Mouse (Mus musculus) heart, postnatal 0 days (tissue): ENCODE results near the gene Selenok. TPM values are rescaled to one million over a fixed set of nuclear protein-coding genes. Genes with fewer than 3 reads are reported as not detected.

Source experiments
- ATAC-seq: fragments of 200-750 bp; cut with Nextera tagmentation; 2 replicates; pipeline ENCODE4 v1.8.0; 2017; ENCODE audit warnings: low read depth, moderate number of reproducible peaks, moderate library complexity; ENCODE audit not compliant: insufficient read depth
- DNase-seq: peaks from one replicate; pipeline ENCODE4 v3.0.0-alpha.2; 2016; ENCODE audit warnings: low spot score
- H3K27ac ChIP-seq: fragments of 300-500 bp; sonication (generic); 2 replicates; pipeline ENCODE4 v1.5.1; 2014; ENCODE audit warnings: low read depth, mild to moderate bottlenecking
- H3K27me3 ChIP-seq: fragments of 300-500 bp; sonication (generic); 2 replicates; pipeline ENCODE4 v1.6.1; 2014; ENCODE audit warnings: low read length, mixed read lengths; ENCODE audit not compliant: control insufficient read depth, insufficient read depth
- H3K36me3 ChIP-seq: fragments of 300-500 bp; sonication (generic); replicated peaks from 2 replicates; pipeline ENCODE4 v1.6.1; 2014; ENCODE audit warnings: low read length, mixed read lengths; ENCODE audit not compliant: control insufficient read depth, insufficient read depth
- H3K4me1 ChIP-seq: fragments of 300-500 bp; sonication (generic); 2 replicates; pipeline ENCODE4 v1.6.1; 2014; ENCODE audit warnings: antibody characterized with exemption; ENCODE audit not compliant: control insufficient read depth, insufficient read depth
- H3K4me2 ChIP-seq: fragments of 300-500 bp; sonication (generic); 2 replicates; pipeline ENCODE4 v1.6.1; 2014; ENCODE audit warnings: low read depth, mild to moderate bottlenecking, low read length, moderate library complexity
- H3K4me3 ChIP-seq: fragments of 300-500 bp; sonication (generic); 2 replicates; pipeline ENCODE4 v1.5.1; 2014; ENCODE audit warnings: low read depth, low read length
- H3K9ac ChIP-seq: fragments of 300-500 bp; sonication (generic); replicated peaks from 2 replicates; pipeline ENCODE4 v1.6.1; 2014; ENCODE audit warnings: low read depth, low read length, mixed read lengths
- H3K9me3 ChIP-seq: fragments of 300-500 bp; sonication (generic); replicated peaks from 2 replicates; pipeline ENCODE4 v1.6.1; 2016; ENCODE audit warnings: low read length; ENCODE audit not compliant: control insufficient read depth
- CTCF ChIP-seq: IDR thresholded peaks from 2 replicates; pipeline ENCODE4 v1.5.1; 2016; ENCODE audit warnings: antibody characterized with exemption, control low read depth, low read depth
- EP300 ChIP-seq: IDR thresholded peaks from 2 replicates; pipeline ENCODE4 v1.6.1; 2016; ENCODE audit warnings: antibody characterized with exemption, low read depth
- WGBS: fragments of 180-500 bp; shearing (Covaris S2); extraction: QIAGEN DNeasy Blood & Tissue Kit; methylation state at CpG from one replicate; pipeline ENCODE4 v1.1.7; 2014; 5-methylcytosine and 5-hydroxymethylcytosine counted together
- polyA plus RNA-seq: library from polyadenylated mRNA; unstranded; fragments of >200 nt; fragmentation: Nextera tagmentation; extraction: Ambion mirVana; gene quantifications from 2 replicates; pipeline ENCODE4 v1.2.1, GENCODE M21; 2015
- total RNA-seq: library from RNA; depleted of rRNA; stranded (reverse); fragments of >200 nt; gene quantifications from 2 replicates; pipeline ENCODE4 v1.2.3, GENCODE M21; 2014; ENCODE audit warnings: low replicate concordance

Gene Selenok
- total and polyA plus RNA-seq, 2 experiments from 2014 or later: 49.7 to 252 TPM

DNA sequence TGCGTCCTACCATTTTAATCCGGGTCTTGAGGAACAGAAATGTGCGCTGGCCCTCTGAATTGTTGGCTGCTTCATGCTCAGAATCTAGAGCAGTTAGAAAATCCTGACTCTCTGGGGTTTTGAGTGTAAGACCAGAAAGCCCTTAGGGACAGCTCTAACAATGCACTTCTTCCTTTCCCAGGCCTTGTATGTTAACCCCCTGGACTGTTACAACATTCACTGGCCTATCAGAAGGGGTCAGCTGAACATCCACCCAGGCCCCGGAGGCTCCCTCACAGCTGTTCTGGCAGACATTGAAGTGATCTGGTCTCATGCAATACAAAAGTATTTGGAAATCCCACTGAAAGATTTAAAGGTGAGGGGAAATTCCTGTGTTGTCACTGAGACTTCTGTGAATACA, 18.0 kb downstream of the Selenok start:
- TF ChIP-seq CTCF (no peak), EP300 (no peak)
- Histone ChIP-seq H3K36me3 (peaks cover 99% of the 10 kb centered on the region), H3K27ac (no peak overlapping the region), H3K9ac (no peak overlapping the region), H3K9me3 (no peaks in the 10 kb centered on the region), H3K4me2 (no peak overlapping the region), H3K27me3 (no peaks in the 10 kb centered on the region), H3K4me3 (no peak overlapping the region), H3K4me1 (no peaks in the 10 kb centered on the region)
- no peak for ATAC-seq
- WGBS: 80% methylated on average over 4 of the region's 4 CpGs
- no peak for DNase-seq

DNA sequence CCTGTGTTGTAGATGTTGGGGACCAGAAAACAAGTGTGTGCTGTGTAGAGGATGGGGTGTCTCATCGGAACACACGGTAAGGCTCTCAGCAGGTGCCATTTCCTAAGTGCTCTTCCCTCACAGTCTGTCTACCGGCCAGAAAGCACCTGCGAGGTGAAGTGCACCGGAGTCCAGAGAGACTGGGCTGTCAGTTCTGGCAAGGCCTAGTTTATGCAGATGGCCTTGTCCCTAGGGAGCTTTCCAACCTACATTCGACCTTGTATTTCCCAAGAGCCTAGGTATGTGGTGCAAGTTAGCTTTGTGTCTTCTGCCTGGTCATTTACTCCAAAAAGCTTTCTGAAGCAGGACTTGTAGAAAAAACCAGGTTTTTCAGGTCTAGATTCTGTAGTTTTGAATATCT, 19.2 kb downstream of the Selenok start:
- no peak overlapping the region for H3K4me2 ChIP-seq
- H3K36me3 ChIP-seq: peaks cover 100% of the 10 kb centered on the region
- TF ChIP-seq CTCF: no peak
- no peak for TF ChIP-seq EP300
- no peaks in the 10 kb centered on the region for H3K27me3 ChIP-seq
- H3K4me3 ChIP-seq: no peak overlapping the region
- no peak overlapping the region for H3K9ac ChIP-seq
- no peaks in the 10 kb centered on the region for H3K9me3 ChIP-seq
- DNase-seq (no peak), ATAC-seq (no peak)
- H3K4me1 ChIP-seq: no peaks in the 10 kb centered on the region
- WGBS: 88% methylated on average over 6 of the region's 6 CpGs
- H3K27ac ChIP-seq: no peak overlapping the region

DNA sequence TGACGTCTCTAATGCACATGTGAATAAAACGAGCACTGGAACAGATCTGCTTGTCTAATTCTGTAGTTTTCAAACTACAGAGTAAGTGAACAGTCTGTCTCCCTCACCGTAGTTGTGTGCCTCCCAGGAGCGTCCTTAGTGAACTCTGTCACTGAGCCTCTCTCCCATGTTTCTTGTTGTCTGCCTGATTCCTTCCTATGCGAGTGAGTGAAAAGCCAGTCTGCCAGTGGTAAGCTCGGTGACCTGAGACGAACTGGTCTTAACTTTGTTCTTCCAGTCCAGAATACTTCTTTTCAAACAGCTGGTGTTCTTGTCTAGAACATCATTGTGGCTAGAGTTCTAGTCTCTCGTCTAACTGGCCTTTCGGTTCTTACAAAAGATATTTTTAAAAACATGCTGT, 19.6 kb downstream of the Selenok start:
- H3K36me3 ChIP-seq: peaks cover 99% of the 10 kb centered on the region
- ATAC-seq (no peak), DNase-seq (no peak)
- H3K9ac ChIP-seq: no peak overlapping the region
- no peak overlapping the region for H3K4me2 ChIP-seq
- TF ChIP-seq CTCF (no peak), EP300 (no peak)
- no peaks in the 10 kb centered on the region for H3K4me1 ChIP-seq
- no peaks in the 10 kb centered on the region for H3K27me3 ChIP-seq
- WGBS: 82% methylated on average over 9 of the region's 9 CpGs
- H3K9me3 ChIP-seq: no peaks in the 10 kb centered on the region
- H3K27ac ChIP-seq: no peak overlapping the region
- no peak overlapping the region for H3K4me3 ChIP-seq

DNA sequence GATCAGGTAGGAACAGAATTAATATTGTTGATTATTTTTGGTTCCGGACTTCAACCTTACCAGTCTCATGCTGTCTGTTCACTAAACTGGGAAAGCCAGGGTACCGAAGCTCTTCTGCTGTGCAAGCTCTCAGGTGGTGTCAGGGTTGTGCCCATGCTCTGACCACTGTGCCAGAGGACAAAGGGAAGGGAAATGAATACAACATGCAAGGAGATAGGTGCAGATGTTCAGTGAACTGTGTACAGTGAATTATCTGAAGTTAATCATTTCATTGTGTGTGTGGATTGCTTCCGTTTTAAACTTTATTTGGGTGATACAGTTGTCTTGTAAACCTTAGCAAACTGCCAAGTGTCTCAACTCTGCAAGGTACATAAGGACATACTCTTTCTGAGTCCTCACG, 20.2 kb downstream of the Selenok start:
- DNase-seq (no peak), ATAC-seq (no peak)
- H3K4me1 ChIP-seq: no peaks in the 10 kb centered on the region
- TF ChIP-seq CTCF: no peak
- H3K4me2 ChIP-seq: no peak overlapping the region
- no peaks in the 10 kb centered on the region for H3K9me3 ChIP-seq
- H3K4me3 ChIP-seq: no peak overlapping the region
- no peaks in the 10 kb centered on the region for H3K27me3 ChIP-seq
- H3K27ac ChIP-seq: no peak overlapping the region
- no peak overlapping the region for H3K9ac ChIP-seq
- H3K36me3 ChIP-seq: peaks cover 99% of the 10 kb centered on the region
- 97% methylated on average over 4 of the region's 4 CpGs for WGBS

DNA sequence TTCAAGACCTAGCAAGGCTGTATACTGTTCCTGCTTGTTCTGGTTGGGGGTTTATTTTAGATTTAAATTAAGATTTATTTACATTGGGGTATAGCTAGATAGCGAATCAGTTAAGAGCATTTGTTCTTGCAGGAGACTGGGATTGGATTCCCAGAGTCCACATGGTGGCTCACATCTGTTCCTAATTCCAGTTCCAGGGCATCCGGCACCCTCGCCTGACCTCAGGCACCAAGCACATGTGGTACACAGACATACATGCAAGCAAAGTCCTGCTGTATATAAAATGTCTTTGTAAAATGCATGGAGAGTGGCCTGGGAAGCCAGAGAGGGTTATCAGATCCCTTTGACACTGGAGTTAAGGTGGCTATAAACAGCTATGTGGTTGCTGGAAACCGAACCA, 26.9 kb downstream of the Selenok start:
- no peak for DNase-seq
- Histone ChIP-seq H3K4me1 (no peaks in the 10 kb centered on the region), H3K36me3 (peaks cover 76% of the 10 kb centered on the region), H3K4me3 (no peak overlapping the region), H3K27me3 (no peaks in the 10 kb centered on the region), H3K9me3 (no peaks in the 10 kb centered on the region), H3K27ac (no peak overlapping the region), H3K4me2 (no peak overlapping the region), H3K9ac (no peak overlapping the region)
- no peak for TF ChIP-seq EP300
- no peak for TF ChIP-seq CTCF
- no peak for ATAC-seq
- 92% methylated on average over 4 of the region's 4 CpGs for WGBS

DNA sequence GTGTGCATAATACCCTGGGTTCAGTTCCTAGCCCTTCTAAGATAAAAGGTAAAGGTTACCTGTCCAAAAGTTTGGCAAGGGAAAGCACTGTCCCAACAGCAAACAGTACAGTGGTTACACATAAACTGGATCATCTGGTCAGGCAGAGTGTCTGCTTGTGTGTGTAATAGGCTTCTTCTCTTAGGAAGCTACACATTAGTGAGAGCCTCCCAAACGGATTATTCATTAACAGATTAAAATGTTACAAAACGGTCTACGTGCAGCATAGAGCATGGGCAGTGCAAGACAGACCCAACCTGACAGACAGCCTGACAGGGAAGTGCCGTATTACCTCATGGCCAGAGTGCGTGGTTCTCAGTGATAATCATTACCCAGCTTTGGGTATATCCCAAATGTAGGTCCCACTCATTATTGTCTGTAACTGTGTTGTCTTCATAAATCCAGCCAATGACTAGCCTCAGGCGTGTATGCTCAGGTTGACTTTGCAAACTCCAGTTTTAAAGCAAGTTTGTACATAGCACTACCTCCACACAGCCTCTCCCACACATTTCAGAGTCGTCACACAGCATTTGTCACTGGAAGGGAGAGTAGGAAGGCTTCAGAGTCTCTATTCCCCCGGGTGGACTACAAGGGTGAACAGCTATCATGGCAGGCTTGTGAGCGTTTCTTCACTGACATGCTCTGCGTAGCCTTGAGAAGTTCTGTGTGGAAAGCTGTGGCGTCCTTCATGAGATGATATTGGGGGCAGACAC, 28.1 kb downstream of the Selenok start:
- no peaks in the 10 kb centered on the region for H3K9me3 ChIP-seq
- no peak overlapping the region for H3K9ac ChIP-seq
- no peak overlapping the region for H3K4me3 ChIP-seq
- H3K4me2 ChIP-seq: no peak overlapping the region
- H3K27ac ChIP-seq: no peak overlapping the region
- TF ChIP-seq CTCF (no peak), EP300 (no peak)
- no peaks in the 10 kb centered on the region for H3K4me1 ChIP-seq
- 88% methylated on average over 11 of the region's 11 CpGs for WGBS
- H3K27me3 ChIP-seq: no peaks in the 10 kb centered on the region
- ATAC-seq (no peak), DNase-seq (no peak)
- H3K36me3 ChIP-seq: peaks cover 64% of the 10 kb centered on the region
